Mouse (Mus musculus) forebrain, embryonic 14.5 days (tissue): ENCODE data around the gene Tmem201. TPM values are rescaled to one million over a fixed set of nuclear protein-coding genes. Genes with fewer than 3 reads are reported as not detected.

Source experiments
- ATAC-seq: fragments of 200-750 bp; cut with Nextera tagmentation; 2 replicates; pipeline ENCODE4 v1.8.0; 2017; ENCODE audit warnings: mild to moderate bottlenecking, moderate library complexity
- DNase-seq: peaks from one replicate; pipeline ENCODE4 v3.0.0-alpha.2; 2015; ENCODE audit warnings: low spot score
- H3K27ac ChIP-seq: fragments of 300-500 bp; sonication (generic); 2 replicates; pipeline ENCODE4 v1.5.1; 2014; ENCODE audit warnings: low read depth, mild to moderate bottlenecking, control low read depth, low read length, moderate library complexity
- H3K27me3 ChIP-seq: fragments of 300-500 bp; sonication (generic); replicated peaks from 2 replicates; pipeline ENCODE4 v1.6.1; 2014; ENCODE audit warnings: low read length, control low read depth, mixed read lengths; ENCODE audit not compliant: control insufficient read depth, insufficient read depth
- H3K36me3 ChIP-seq: fragments of 300-500 bp; sonication (generic); 2 replicates; pipeline ENCODE4 v1.6.1; 2014; ENCODE audit warnings: low read length, control low read depth; ENCODE audit not compliant: control insufficient read depth, insufficient read depth
- H3K4me1 ChIP-seq: fragments of 300-500 bp; sonication (generic); 2 replicates; pipeline ENCODE4 v1.6.1; 2014; ENCODE audit warnings: antibody characterized with exemption, low read length, control low read depth; ENCODE audit not compliant: control insufficient read depth, insufficient read depth
- H3K4me2 ChIP-seq: fragments of 300-500 bp; sonication (generic); 2 replicates; pipeline ENCODE4 v1.6.1; 2014; ENCODE audit warnings: mild to moderate bottlenecking, control low read depth, low read length
- H3K4me3 ChIP-seq: fragments of 300-500 bp; sonication (generic); 2 replicates; pipeline ENCODE4 v1.5.1; 2014; ENCODE audit warnings: low read depth, low read length, control low read depth
- H3K9ac ChIP-seq: fragments of 300-500 bp; sonication (generic); 2 replicates; pipeline ENCODE4 v1.6.1; 2014; ENCODE audit warnings: mild to moderate bottlenecking, low read length, control low read depth, moderate library complexity
- H3K9me3 ChIP-seq: fragments of 300-500 bp; sonication (generic); replicated peaks from 2 replicates; pipeline ENCODE4 v1.6.1; 2016; ENCODE audit warnings: low read length, control low read depth, mixed read lengths; ENCODE audit not compliant: control insufficient read depth
- WGBS: fragments of 180-500 bp; shearing (Covaris S2); extraction: QIAGEN DNeasy Blood & Tissue Kit; methylation state at CpG from one replicate; pipeline ENCODE4 v1.1.7; 2014; 5-methylcytosine and 5-hydroxymethylcytosine counted together
- polyA plus RNA-seq: library from polyadenylated mRNA; unstranded; fragments of >200 nt; fragmentation: Nextera tagmentation; extraction: Ambion mirVana; gene quantifications from 2 replicates; pipeline ENCODE4 v1.2.1, GENCODE M21; 2014

Tmem201 gene
- polyA plus RNA-seq, 1 experiment from 2014 or later: 20.4 TPM

DNA sequence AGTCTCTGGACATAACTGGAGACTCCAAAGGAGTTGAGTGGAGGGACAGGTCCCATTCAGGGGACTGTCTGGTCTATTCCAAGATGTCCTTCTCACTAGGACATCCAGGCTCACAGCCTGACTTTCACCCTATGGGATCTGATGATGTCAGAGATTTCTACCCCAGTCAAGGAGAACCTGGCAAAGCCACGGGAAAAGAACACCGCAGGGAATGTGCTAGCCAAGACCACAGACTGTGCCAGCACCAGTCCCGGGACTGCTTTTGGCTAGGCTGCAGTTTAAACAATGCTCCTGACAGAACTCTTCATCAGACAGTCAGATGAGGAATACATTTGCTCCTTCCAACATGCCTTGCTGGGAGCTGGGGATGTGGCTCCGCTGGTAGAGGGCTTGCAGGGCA, 37.9 kb downstream of the Tmem201 start:
- H3K27me3 ChIP-seq: 0 out of 2 replicates have a peak, but pooled peaks cover 12% of the 10 kb centered on the region
- no peak overlapping the region for H3K9ac ChIP-seq
- no peak overlapping the region for H3K4me2 ChIP-seq
- ATAC-seq (no peak), DNase-seq (peak; percentile 14)
- WGBS: 84% methylated on average over 4 of the region's 4 CpGs
- H3K9me3 ChIP-seq: no peaks in the 10 kb centered on the region
- H3K4me3 ChIP-seq: no peak overlapping the region
- no peaks in the 10 kb centered on the region for H3K36me3 ChIP-seq
- no peak overlapping the region for H3K27ac ChIP-seq
- H3K4me1 ChIP-seq: peaks cover 5% of the 10 kb centered on the region; the same call in 1 of the 2 replicates

DNA sequence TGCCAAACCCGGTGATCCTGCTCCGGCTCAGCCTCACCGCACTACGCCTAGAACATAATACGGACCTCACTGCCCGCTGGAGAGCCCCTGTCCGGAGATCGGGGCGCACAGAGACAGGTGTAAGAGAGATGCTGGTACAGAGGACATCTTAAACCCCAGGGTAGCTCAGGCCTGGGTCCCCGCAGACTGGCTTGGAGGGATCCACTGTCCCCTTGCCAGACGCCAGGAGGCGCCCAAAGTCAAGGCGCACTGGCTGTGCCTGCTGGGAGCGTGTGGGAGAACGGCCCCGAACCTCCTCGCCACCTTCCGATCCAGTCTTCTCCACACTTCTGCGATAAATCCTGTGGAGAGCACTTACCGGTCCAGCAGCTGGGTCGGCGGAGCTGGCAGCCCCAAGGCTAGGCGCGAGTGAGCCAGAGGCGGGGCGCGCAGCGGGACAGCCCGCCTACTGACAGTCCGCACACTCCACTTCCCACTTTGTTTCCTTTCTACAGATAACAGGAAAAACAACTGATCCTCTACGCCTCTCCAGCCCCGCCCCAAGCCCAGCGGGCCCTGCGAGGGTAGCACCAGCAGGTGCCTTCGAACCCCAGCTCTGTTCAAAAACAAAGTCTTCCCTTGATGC, 39.5 kb downstream of the Tmem201 start:
- Histone ChIP-seq H3K9ac (peak overlapping the region; percentile 62), H3K9me3 (no peaks in the 10 kb centered on the region), H3K4me2 (peak overlapping the region; percentile 70), H3K27ac (no peak overlapping the region), H3K4me1 (peaks cover 5% of the 10 kb centered on the region; the same call in 1 of the 2 replicates), H3K36me3 (no peaks in the 10 kb centered on the region), H3K4me3 (peak overlapping the region; percentile 41), H3K27me3 (0 out of 2 replicates have a peak, but pooled peaks cover 12% of the 10 kb centered on the region)
- ATAC-seq: peak; percentile 90
- under 1% methylated on average over 35 of the region's 35 CpGs for WGBS
- DNase-seq: peak; percentile 74

DNA sequence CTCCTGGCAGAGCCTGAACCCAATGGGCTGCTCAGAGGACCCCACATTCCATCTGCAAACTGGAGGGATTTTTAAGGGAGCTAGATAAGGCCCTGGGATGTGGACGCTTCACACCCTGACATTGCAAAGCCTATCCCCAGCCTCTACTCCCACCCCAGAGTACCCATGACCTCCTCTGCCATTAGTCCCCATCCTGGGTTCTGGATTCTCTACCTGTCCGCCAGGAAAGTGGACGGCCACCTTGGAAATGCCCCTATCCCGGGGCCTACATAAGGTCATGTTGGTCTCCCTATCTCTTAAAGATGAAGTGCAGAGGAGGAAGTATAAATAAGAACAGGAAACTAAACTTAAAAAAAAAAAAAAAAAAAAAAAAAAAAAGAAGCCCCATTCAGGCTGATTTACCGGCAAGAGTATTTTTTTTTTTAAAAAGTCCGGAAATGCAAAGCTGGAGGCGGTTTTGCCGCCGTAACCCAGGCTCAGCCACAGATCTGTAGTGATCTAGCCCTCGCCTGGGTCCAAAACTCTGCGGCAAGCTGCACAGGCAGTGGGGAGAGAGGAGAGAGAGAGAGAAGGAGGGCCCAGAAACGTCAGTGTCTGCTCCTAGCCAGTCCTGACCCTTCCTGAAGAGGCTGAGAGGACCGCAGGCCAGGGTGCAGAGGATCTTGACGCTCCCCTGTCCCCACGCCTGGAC, 40.2 kb downstream of the Tmem201 start:
- Histone ChIP-seq H3K4me3 (peak overlapping the region; percentile 41), H3K27ac (no peak overlapping the region), H3K27me3 (0 out of 2 replicates have a peak, but pooled peaks cover 12% of the 10 kb centered on the region), H3K9me3 (no peaks in the 10 kb centered on the region), H3K9ac (peak overlapping the region; percentile 62; the same call in 1 of the 2 replicates), H3K4me2 (peak overlapping the region; percentile 70), H3K4me1 (peaks cover 5% of the 10 kb centered on the region; the same call in 1 of the 2 replicates), H3K36me3 (no peaks in the 10 kb centered on the region)
- ATAC-seq (peak; percentile 33; the same call in 1 of the 2 replicates), DNase-seq (peak; percentile 11)
- 23% methylated on average over 15 of the region's 15 CpGs for WGBS

DNA sequence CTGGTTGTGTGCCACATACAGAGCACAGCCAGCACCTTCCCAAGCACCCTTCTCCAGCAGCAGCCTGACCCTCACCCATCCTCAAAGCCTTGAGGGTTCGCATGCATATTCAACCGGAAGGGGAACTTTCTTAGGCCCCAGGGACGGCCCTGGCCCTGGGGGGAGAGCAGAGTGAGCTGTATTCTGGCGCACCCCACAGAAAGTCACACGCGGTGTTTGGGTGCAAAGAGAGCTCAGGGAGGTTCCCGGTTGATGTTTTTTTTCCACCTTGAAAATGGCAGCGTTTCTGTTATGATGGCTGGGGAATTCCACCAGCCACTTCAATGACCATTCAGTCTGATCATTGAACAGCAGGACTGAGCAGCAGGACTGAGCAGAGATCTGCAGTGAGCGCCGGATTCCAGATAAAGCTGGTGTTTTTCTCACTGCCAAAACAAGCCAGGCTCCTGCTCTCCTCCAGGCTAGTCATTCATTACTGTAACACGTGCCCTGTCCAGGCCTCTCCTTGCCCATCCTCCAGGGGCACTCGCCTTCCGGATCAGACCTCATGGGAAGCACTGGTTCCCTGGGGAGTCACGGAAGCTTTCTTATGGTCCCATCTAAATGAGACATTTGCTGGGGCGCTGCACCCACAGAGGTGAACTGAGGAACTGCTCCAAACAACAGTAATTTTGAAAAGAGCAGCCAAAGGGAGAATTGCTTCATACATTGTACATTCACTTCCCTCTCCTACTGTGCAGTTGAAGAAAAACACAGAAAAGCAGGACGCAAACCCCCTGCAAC, 41.5 kb downstream of the Tmem201 start:
- no peak overlapping the region for H3K4me3 ChIP-seq
- no peak overlapping the region for H3K4me2 ChIP-seq
- 43% methylated on average over 16 of the region's 16 CpGs for WGBS
- no peak for DNase-seq
- H3K9me3 ChIP-seq: no peaks in the 10 kb centered on the region
- H3K36me3 ChIP-seq: no peaks in the 10 kb centered on the region
- H3K9ac ChIP-seq: no peak overlapping the region
- no peak overlapping the region for H3K27ac ChIP-seq
- no peak for ATAC-seq
- peaks cover 5% of the 10 kb centered on the region; the same call in 1 of the 2 replicates for H3K4me1 ChIP-seq
- H3K27me3 ChIP-seq: 0 out of 2 replicates have a peak, but pooled peaks cover 12% of the 10 kb centered on the region

DNA sequence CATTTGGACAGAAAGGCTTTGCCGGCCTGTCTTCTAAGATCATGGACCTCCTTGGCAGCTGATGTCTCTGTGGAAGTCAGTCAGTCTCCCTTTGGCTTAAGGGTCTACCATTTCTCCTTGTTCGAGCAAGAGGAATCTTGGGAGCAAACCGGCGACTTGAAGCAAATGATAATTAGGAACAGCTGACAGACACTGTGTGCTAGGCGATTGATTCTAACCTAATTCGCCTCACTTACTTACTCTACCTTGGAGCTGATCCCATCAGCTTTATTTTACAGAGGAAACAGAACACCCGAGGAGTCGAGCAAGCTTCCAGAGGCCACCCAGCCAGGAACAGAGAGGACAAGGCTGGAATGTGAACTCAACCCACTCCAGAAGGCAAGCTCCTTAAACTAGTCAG, 46.5 kb downstream of the Tmem201 start:
- 77% methylated on average over 8 of the region's 8 CpGs for WGBS
- DNase-seq: no peak

DNA sequence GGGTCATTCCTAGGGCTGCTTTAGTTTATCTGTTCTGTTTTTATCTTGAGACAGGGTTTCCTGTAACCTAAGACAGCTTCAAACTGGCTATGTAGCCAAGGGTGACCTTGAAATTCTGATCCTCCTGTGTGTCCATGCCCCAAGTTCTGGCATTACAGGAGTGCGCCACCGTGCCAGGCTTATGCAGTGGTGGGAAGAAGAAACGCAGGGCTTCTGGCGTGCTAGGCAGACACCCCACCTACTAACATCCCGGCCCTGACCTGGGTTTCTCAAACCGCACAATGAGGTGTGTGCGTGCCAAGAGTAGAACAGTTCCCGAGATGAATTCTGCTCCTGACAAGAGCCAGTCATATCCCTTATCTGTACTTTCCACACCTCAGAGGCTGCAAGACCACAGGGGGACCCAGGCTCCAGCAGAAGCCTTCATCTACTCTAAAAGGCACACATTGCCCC, 47.0 kb downstream of the Tmem201 start:
- no peak for ATAC-seq
- Histone ChIP-seq H3K4me1 (no peaks in the 10 kb centered on the region), H3K27me3 (no peaks in the 10 kb centered on the region), H3K4me3 (no peak overlapping the region), H3K36me3 (no peaks in the 10 kb centered on the region), H3K9me3 (no peaks in the 10 kb centered on the region), H3K4me2 (no peak overlapping the region), H3K27ac (no peak overlapping the region), H3K9ac (no peak overlapping the region)
- DNase-seq: no peak
- WGBS: 97% methylated on average over 8 of the region's 8 CpGs

More for the DNA sequence above, 46.5 kb downstream of the Tmem201 start:
- no peak overlapping the region for H3K27ac ChIP-seq
- no peak overlapping the region for H3K4me3 ChIP-seq
- H3K36me3 ChIP-seq: no peaks in the 10 kb centered on the region
- H3K9ac ChIP-seq: no peak overlapping the region
- H3K4me1 ChIP-seq: no peaks in the 10 kb centered on the region
- no peak overlapping the region for H3K4me2 ChIP-seq
- ATAC-seq: no peak
- no peaks in the 10 kb centered on the region for H3K9me3 ChIP-seq
- H3K27me3 ChIP-seq: no peaks in the 10 kb centered on the region

DNA sequence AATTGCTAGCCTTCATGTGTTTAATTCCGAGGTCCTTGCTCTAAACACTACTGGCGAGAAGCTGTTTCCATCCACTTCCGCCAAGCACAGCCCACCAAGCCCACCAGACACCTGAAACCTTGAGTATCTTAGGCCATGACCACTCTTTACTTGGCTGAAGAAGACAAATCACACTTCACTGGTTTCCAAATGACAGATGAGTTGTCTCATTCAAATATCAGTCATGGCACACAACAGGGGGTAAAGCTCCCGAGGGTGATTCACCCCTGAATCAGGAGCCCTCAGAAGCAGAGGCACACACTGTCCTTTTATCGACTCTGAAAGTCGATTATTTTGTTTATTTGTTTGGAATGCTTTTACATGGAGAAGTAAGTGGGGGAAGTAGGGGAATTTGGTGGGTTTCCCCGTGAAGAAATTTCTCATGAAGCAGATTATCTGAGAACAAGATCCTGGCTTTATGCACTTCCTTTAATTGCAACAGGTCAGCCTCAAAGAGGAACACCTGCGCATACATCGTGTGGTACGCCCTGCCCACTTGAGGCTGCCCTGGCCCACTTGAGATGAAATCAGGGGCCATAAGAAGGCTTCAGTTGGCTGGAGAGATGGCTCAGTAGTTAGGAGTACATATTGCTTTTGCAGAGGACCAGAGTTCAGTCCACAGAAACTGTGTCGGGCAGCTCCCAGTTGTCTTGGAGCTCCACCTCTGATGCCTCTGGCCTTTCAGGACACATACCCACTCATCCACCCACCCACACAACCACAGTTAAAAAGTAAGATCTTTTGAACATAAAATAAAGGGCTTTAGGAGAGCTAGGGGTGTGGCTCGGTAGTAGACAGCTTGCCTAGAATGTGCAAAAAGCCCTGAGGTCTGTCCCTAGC, 47.8 kb downstream of the Tmem201 start:
- Histone ChIP-seq H3K9me3 (no peaks in the 10 kb centered on the region), H3K9ac (no peak overlapping the region), H3K4me2 (no peak overlapping the region), H3K4me1 (no peaks in the 10 kb centered on the region), H3K4me3 (no peak overlapping the region), H3K36me3 (no peaks in the 10 kb centered on the region), H3K27ac (no peak overlapping the region), H3K27me3 (no peaks in the 10 kb centered on the region)
- 84% methylated on average over 12 of the region's 12 CpGs for WGBS
- no peak for DNase-seq
- no peak for ATAC-seq

DNA sequence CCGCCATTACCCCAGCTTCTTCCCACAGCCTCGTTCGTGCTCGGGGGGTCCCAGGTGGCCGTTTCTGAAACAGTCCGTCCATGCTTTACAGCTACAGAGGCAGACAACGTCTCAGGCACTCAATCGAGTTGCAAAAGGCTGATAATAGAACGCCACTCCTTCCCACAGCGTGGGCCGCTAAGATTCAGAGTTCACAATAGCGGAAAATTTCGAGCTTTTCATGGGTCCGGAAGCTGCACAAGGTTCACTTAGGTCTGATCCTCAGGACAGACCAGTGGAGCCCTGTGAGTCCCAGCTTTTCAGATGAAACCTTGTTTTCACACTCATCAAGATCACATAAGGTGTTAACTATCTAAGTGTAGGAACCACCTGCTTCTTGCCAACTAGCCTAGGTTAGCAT, 49.0 kb downstream of the Tmem201 start:
- H3K9ac ChIP-seq: no peak overlapping the region
- H3K4me2 ChIP-seq: no peak overlapping the region
- no peak overlapping the region for H3K27ac ChIP-seq
- H3K9me3 ChIP-seq: no peaks in the 10 kb centered on the region
- no peaks in the 10 kb centered on the region for H3K4me1 ChIP-seq
- no peak for ATAC-seq
- WGBS: 72% methylated on average over 14 of the region's 14 CpGs
- DNase-seq: no peak
- no peak overlapping the region for H3K4me3 ChIP-seq
- H3K27me3 ChIP-seq: no peaks in the 10 kb centered on the region
- no peaks in the 10 kb centered on the region for H3K36me3 ChIP-seq
